Mouse (Mus musculus) forebrain, embryonic 10.5 days (tissue): ENCODE results near the gene Mpp2. TPM values are rescaled to one million over a fixed set of nuclear protein-coding genes. Genes with fewer than 3 reads are reported as not detected.

ENCODE experiments used
- DNase-seq: peaks from one replicate; pipeline ENCODE4 v3.0.0-alpha.2; 2017; ENCODE audit warnings: low spot score; ENCODE audit errors: extremely low spot score
- H3K27ac ChIP-seq: fragments of 300-500 bp; sonication (generic); 2 replicates; pipeline ENCODE4 v1.5.1; 2016; ENCODE audit warnings: mild to moderate bottlenecking
- H3K27me3 ChIP-seq: fragments of 300-500 bp; sonication (generic); 2 replicates; pipeline ENCODE4 v1.6.1; 2016; ENCODE audit warnings: mild to moderate bottlenecking; ENCODE audit not compliant: poor library complexity, severe bottlenecking
- H3K36me3 ChIP-seq: fragments of 300-500 bp; sonication (generic); replicated peaks from 2 replicates; pipeline ENCODE4 v1.6.1; 2016; ENCODE audit warnings: mild to moderate bottlenecking, moderate library complexity
- H3K4me1 ChIP-seq: fragments of 300-500 bp; sonication (generic); 2 replicates; pipeline ENCODE4 v1.6.1; 2016
- H3K4me3 ChIP-seq: fragments of 300-500 bp; sonication (generic); 2 replicates; pipeline ENCODE4 v1.5.1; 2016; ENCODE audit warnings: mild to moderate bottlenecking, moderate library complexity
- H3K9me3 ChIP-seq: fragments of 300-500 bp; sonication (generic); 2 replicates; pipeline ENCODE4 v1.6.1; 2016; ENCODE audit warnings: mild to moderate bottlenecking, moderate library complexity
- WGBS: fragments of 180-500 bp; shearing (Covaris S2); methylation state at CpG from one replicate; pipeline ENCODE4 v1.1.7; 2016; 5-methylcytosine and 5-hydroxymethylcytosine counted together
- polyA plus RNA-seq: library from polyadenylated mRNA; unstranded; fragments of >200 nt; fragmentation: Nextera tagmentation; extraction: Ambion mirVana; gene quantifications from 2 replicates; pipeline ENCODE4 v1.2.1, GENCODE M21; 2016

Gene Mpp2
- polyA plus RNA-seq = 15.7 and 16.2 TPM in 2 replicates

- Histone ChIP-seq H3K36me3 (peaks cover 18% of the 10 kb centered on the region), H3K27me3 (0 out of 2 replicates have a peak, but pooled peaks cover 15% of the 10 kb centered on the region), H3K27ac (peak within 1 kb of the TSS; percentile 94), H3K4me3 (peak within 1 kb of the TSS; percentile 79), H3K4me1 (peaks cover 60% of the 10 kb centered on the region), H3K9me3 (peaks cover 7% of the 10 kb centered on the region; the same call in 1 of the 2 replicates)
- DNase-seq = peak; percentile 85
- WGBS = under 1% methylated on average over 49 of the region's 49 CpGs
These were observed at the start of gene Mpp2 for GRCm38 (mm10) chr11:102087931-102088898. Gene Mpp2, minus strand, starts transcription at chr11:102088515.

- no peaks in the 10 kb centered on the region for H3K9me3 ChIP-seq
- no peak for DNase-seq
- WGBS = 46% methylated on average over 13 of the region's 13 CpGs
- peak overlapping the region; percentile 45; the same call in 1 of the 2 replicates for H3K27ac ChIP-seq
- peaks cover 57% of the 10 kb centered on the region for H3K27me3 ChIP-seq
- H3K4me3 ChIP-seq = peak overlapping the region; percentile 42
- peaks cover 16% of the 10 kb centered on the region for H3K4me1 ChIP-seq
- no peaks in the 10 kb centered on the region for H3K36me3 ChIP-seq
These were observed 49.5 kb upstream of the Mpp2 start for GRCm38 (mm10) chr11:102137625-102138446.

- DNase-seq = no peak
- peaks cover 16% of the 10 kb centered on the region for H3K4me1 ChIP-seq
- no peaks in the 10 kb centered on the region for H3K9me3 ChIP-seq
- H3K27me3 ChIP-seq = peaks cover 46% of the 10 kb centered on the region
- no peak overlapping the region for H3K4me3 ChIP-seq
- 24% methylated on average over 4 of the region's 4 CpGs for WGBS
- no peak overlapping the region for H3K27ac ChIP-seq
- H3K36me3 ChIP-seq = no peaks in the 10 kb centered on the region
These were observed 46.2 kb upstream of the Mpp2 start for GRCm38 (mm10) chr11:102134516-102134915.

- H3K9me3 ChIP-seq = no peaks in the 10 kb centered on the region; the same call in 1 of the 2 replicates
- 86% methylated on average over 6 of the region's 6 CpGs for WGBS
- no peak for DNase-seq
- no peak overlapping the region for H3K4me3 ChIP-seq
- no peaks in the 10 kb centered on the region for H3K4me1 ChIP-seq
- H3K36me3 ChIP-seq = no peaks in the 10 kb centered on the region
- H3K27me3 ChIP-seq = 0 out of 2 replicates have a peak, but pooled peaks cover 3% of the 10 kb centered on the region
- no peak overlapping the region for H3K27ac ChIP-seq
These were observed 29.1 kb upstream of the Mpp2 start for GRCm38 (mm10) chr11:102117386-102117785.

- WGBS = 90% methylated on average over 8 of the region's 8 CpGs
- Histone ChIP-seq H3K36me3 (no peaks in the 10 kb centered on the region), H3K4me1 (no peaks in the 10 kb centered on the region), H3K9me3 (no peaks in the 10 kb centered on the region; the same call in 1 of the 2 replicates), H3K27me3 (0 out of 2 replicates have a peak, but pooled peaks cover 3% of the 10 kb centered on the region), H3K4me3 (no peak overlapping the region), H3K27ac (no peak overlapping the region)
- no peak for DNase-seq
These were observed 27.9 kb upstream of the Mpp2 start for GRCm38 (mm10) chr11:102116241-102116640.

GRCm38 (mm10) chr11:102111576-102111975, 23.3 kb upstream of the Mpp2 start:
- Histone ChIP-seq H3K27me3 (peaks cover 39% of the 10 kb centered on the region), H3K4me3 (no peak overlapping the region), H3K4me1 (peaks cover 15% of the 10 kb centered on the region), H3K36me3 (no peaks in the 10 kb centered on the region), H3K27ac (no peak overlapping the region), H3K9me3 (no peaks in the 10 kb centered on the region)
- 86% methylated on average over 5 of the region's 5 CpGs for WGBS
- DNase-seq = no peak

- H3K36me3 ChIP-seq = no peaks in the 10 kb centered on the region
- H3K4me3 ChIP-seq = peak within 1 kb of the TSS; percentile 20; the same call in 1 of the 2 replicates
- WGBS = 13% methylated on average over 9 of the region's 9 CpGs
These were observed 19.4 kb upstream of the Mpp2 start, which contains the start of gene Pyy for GRCm38 (mm10) chr11:102107732-102108131. Gene Pyy, minus strand, starts transcription at chr11:102107832.

GRCm38 (mm10) chr11:102106911-102107310, 18.6 kb upstream of the Mpp2 start:
- DNase-seq = no peak
- H3K4me3 ChIP-seq = peak overlapping the region; percentile 20; the same call in 1 of the 2 replicates
- WGBS = 1% methylated on average over 21 of the region's 21 CpGs
- H3K27me3 ChIP-seq = peaks cover 82% of the 10 kb centered on the region
- H3K27ac ChIP-seq = no peak overlapping the region
- no peaks in the 10 kb centered on the region for H3K9me3 ChIP-seq
- no peaks in the 10 kb centered on the region for H3K36me3 ChIP-seq
- H3K4me1 ChIP-seq = peaks cover 27% of the 10 kb centered on the region

More at GRCm38 (mm10) chr11:102107732-102108131, 19.4 kb upstream of the Mpp2 start, which contains the start of gene Pyy:
- Histone ChIP-seq H3K4me1 (peaks cover 19% of the 10 kb centered on the region), H3K27me3 (peaks cover 74% of the 10 kb centered on the region), H3K27ac (no peak within 1 kb of the TSS), H3K9me3 (no peaks in the 10 kb centered on the region)
- DNase-seq = no peak

GRCm38 (mm10) chr11:102102485-102103258, 14.4 kb upstream of the Mpp2 start:
- DNase-seq = peak; percentile 76
- peaks cover 27% of the 10 kb centered on the region for H3K4me1 ChIP-seq
- H3K4me3 ChIP-seq = no peak overlapping the region
- no peaks in the 10 kb centered on the region for H3K9me3 ChIP-seq
- H3K36me3 ChIP-seq = no peaks in the 10 kb centered on the region
- 21% methylated on average over 17 of the region's 17 CpGs for WGBS
- no peak overlapping the region for H3K27ac ChIP-seq
- peaks cover 99% of the 10 kb centered on the region for H3K27me3 ChIP-seq

- Histone ChIP-seq H3K27ac (no peak within 1 kb of the TSS), H3K36me3 (no peaks in the 10 kb centered on the region), H3K9me3 (no peaks in the 10 kb centered on the region), H3K4me3 (no peak within 1 kb of the TSS), H3K27me3 (peaks cover 89% of the 10 kb centered on the region), H3K4me1 (peaks cover 31% of the 10 kb centered on the region)
- WGBS = 90% methylated on average over 4 of the region's 4 CpGs
- no peak for DNase-seq
These were observed 12.9 kb upstream of the Mpp2 start, which contains the start of gene Ppy for GRCm38 (mm10) chr11:102101219-102101618. Gene Ppy, minus strand, starts transcription at chr11:102101319.

GRCm38 (mm10) chr11:102096887-102097391, 8.6 kb upstream of the Mpp2 start:
- no peaks in the 10 kb centered on the region for H3K9me3 ChIP-seq
- peak; percentile 92 for DNase-seq
- 9% methylated on average over 18 of the region's 18 CpGs for WGBS
- H3K27ac ChIP-seq = peak overlapping the region; percentile 79
- H3K4me3 ChIP-seq = peak overlapping the region; percentile 47
- no peaks in the 10 kb centered on the region for H3K36me3 ChIP-seq
- peaks cover 55% of the 10 kb centered on the region for H3K27me3 ChIP-seq
- H3K4me1 ChIP-seq = peaks cover 23% of the 10 kb centered on the region
